Mouse (Mus musculus) adrenal gland, postnatal 4 days (tissue): Measurements from ENCODE around the gene Acox1. TPM values are rescaled to one million over a fixed set of nuclear protein-coding genes. Genes with fewer than 3 reads are reported as not detected.

Experiments
- DNase-seq, 2 experiments: peaks; one replicate each; pipeline ENCODE4 v3.0.0; 2021 to 2022; ENCODE audit warnings: low spot score in 2 of 2, mixed read lengths in 2 of 2
- total RNA-seq, 2 experiments: library from RNA; stranded (reverse); gene quantifications; 2 replicates each; pipeline ENCODE4 v1.2.3; 2021

The Acox1 gene
- total RNA-seq, 2 experiments from 2014 or later, result 100 to 111 TPM

DNA sequence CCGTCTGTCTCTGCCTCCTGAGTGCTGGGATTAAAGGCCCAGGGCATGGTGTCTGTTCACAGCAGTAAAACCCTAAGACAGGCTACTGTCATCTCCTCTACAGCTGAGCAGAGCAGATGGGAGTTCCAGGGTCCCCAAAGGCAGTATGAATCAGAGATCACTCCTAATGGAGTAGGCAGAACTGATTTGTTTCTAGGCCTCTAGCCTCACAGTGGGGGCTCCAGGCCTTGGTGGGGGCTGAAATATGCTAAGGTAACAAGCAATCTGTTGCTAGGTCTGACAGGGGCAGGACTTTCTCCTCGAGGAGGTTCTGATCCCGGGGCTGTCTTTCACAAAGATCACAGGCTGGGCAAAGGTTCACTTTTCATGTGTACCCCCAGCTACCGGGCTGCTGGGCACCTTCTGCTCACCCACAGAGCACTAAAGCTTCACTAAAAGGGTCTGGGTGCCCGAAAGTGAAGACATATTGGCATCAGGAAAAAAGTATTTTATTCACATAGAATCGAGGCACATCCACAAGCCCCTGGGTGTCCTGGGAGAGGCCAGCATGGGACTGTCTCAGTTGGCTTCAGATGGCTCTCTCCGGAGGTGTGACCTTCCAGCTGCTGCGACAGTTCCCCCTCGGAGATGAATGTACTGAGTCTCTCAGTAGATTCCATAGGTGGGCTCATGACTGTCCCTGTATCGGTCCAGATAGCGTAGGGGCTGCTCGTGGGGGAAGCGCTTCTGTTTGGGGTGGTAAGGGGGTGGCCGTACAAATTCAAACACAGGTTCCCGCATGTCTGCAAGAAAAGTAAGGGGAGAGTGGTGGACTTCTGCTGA is 67.3 kb downstream of the Acox1 start:
- no peak for DNase-seq

DNA sequence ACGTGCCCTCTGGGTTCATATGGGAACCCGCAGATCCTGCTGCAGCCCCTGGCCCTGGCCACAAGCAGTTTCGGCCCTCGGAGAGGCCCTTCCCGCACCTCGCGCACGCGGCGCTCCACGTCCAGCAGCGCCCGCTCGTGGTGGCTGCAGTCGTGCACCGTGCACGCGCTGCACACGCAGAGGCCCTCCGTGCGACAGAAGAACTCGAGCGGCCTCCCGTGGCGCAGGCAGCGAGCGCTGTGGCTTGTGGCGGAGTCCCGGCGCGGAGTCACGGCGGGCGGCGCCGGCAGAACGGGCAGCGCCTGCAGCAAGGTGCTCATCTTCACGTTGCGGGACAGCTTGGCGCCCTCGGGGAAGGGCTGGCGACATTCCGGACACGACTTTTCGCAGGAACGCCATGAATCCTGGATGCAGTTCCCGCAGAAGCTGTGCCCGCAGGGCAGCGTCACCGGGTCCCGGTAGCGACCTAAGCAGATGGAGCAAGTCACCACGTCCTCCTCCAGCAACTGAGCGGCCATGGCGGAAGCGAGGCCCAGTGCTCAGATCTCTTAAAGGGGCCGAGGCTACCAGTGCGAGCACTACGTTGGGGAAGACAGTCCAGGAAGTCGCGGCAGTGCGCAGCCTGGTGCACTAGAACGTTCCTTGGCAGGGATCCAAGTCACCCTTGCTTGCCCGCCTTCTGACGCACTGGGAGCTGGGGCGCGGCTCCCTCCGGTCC is 68.2 kb downstream of the Acox1 start, which contains the start of gene Trim65:
Gene Trim65, minus strand, starts transcription at position 641 of the 718 bp plus-strand sequence.
- peak; percentile 68 to 74 for DNase-seq

DNA sequence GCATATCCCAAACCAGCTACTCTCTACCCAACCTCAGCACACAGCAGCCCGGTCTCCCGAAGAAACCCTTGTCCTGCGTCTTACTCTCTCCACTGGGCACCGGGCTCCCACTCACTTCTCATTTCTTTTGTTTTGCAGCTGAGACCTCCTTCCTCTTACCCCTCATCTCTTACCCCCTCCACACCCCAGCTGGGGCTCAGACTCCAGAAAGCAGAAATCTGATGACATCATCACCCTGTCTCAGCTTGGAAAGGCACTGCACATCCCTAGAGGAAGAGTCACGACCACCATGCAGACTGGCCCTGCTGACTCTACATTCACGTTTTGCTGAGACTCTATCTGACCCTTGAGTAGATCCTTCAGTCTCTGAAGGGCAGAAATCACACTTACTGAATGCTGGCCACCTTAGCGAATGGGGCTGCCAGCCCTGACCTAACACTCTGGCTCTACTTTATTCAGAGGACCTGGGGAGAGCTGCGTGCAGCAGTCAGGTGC is 68.8 kb downstream of the Acox1 start:
- DNase-seq, result no peak

DNA sequence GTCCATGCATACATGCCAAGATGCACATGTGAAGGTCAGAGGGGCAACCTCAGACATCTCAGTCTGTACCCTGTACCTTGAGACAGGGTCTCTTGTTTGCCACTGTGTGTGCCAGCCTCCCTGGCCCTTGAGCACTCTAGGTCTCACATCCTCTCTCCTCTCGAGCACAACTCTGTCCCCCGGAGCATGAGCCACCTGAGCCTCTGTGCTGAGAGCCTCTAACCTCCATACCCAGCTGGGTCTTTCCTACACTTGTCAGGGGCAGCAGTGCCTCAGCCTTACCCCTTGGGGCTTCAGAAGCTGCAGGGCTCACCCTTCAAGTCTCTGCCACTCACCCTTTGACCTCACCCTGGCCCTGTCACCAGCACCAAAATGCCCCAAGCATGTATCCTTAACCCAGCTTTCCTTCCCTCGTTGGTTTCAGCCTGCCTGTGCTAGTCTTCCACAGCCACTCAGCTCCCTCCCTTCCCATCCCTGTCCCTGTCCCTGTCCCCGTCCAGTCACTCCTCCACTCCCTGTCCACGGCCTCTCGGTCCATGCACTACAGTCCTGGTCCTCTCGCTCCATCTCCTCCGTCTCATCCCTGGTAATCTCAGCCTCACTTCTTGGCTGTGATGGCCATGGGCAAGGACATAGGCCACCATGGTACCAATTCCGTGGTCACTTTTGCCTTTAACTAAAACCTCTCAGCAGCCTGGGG is 69.6 kb downstream of the Acox1 start:
- DNase-seq, result no peak

DNA sequence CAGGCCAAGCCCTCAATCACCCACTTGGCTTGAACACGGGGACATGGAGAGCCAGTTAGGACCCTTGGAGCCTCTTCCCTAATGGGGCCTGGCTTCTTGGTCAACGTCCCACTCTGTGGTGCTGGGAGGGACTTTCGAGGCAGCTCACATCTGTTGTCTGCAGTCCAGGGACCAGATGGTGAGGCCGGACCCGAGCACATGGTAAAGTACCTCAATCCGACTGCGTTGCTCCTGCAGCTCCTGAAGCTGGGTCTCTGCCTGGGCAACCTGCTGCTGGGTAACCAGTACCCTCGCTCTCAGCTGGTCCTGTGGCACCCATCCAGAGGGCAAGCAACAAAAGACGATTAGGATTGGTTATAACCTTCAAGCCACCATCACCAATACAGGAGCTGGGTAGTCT is 70.9 kb downstream of the Acox1 start:
- DNase-seq, result no peak

DNA sequence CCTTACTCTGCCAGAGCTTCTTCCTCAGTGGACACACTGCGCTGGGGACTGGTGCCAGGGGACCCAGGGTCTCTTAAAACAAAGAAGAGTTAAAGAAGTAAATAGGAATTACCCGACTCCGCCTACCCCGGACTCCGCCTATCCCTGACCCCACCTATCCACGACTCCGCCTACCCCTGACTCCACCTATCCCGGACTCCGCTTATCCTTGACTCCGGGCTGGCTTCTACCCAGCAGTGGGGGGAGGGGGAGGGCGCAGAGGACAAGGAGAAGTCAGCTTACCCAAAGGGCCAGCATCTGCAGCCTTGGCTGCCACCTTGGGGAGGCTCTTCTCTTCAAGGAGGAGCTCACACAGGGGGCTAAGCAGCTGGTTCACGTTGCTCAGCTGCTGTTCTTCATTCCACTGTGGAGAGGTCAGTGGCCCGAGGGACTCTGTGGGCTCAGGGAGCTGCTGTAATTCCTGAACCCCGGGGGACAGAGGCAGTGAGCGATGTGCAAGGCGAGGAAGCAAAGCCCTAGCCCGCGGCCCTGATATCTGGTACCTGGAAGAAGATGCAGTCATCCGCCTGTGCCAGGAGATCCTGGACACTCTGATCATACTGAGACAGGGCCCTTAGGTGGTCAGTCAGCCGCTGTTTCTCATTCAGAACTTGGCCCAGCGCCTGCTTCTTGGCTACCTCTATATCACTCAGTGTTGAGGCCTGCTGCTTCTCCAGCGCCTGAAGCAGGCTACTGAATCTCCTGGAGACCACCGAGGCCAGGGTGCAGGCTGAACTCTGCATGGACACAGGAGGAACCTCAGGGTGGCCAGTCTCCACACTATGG is 71.5 kb downstream of the Acox1 start, which contains the start of gene Trim47:
Gene Trim47, minus strand, starts transcription at position 55 of the 825 bp plus-strand sequence.
- peak; percentile 73 to 82 for DNase-seq

- no peak for DNase-seq
Measured at GRCm38 (mm10) chr11:116126261-116126660, 72.6 kb downstream of the Acox1 start.

Other genes with a start within 250 kb of the Acox1 start
- 1 to 10 TPM; 5.0 to 8.7 TPM for gene Itgb4, start 224.3 kb downstream of the Acox1 start, total RNA-seq
- gene Galk1, start 186.3 kb downstream of the Acox1 start, total RNA-seq, result 10 to 100 TPM; 70.2 to 88.6 TPM
- 100 to 1,000 TPM; 751 to 846 TPM for gene H3f3b, start 171.1 kb downstream of the Acox1 start, total RNA-seq
- 10 to 100 TPM; 41.3 to 45.5 TPM for gene Unk, start 168.7 kb downstream of the Acox1 start, total RNA-seq
- gene Unc13d, start 121.1 kb downstream of the Acox1 start, total RNA-seq, result 1 to 10 TPM; 1.1 to 2.4 TPM
- gene Wbp2, start 112.0 kb downstream of the Acox1 start, total RNA-seq, result 100 to 1,000 TPM; 126 to 136 TPM
- gene Trim47, start 71.8 kb downstream of the Acox1 start, total RNA-seq, result 10 to 100 TPM; 21.3 to 23.9 TPM
- 1 to 10 TPM; 8.2 to 8.5 TPM for gene Trim65, start 67.9 kb downstream of the Acox1 start, total RNA-seq
- 10 to 100 TPM; 75.4 to 81.6 TPM for gene Mrpl38, start 60.2 kb downstream of the Acox1 start, total RNA-seq
- gene Fbf1, start 30.9 kb downstream of the Acox1 start, total RNA-seq, result 10 to 100 TPM; 57.7 to 63.5 TPM
- gene Ten1, start 190 bp downstream of the Acox1 start, total RNA-seq, result 10 to 100 TPM; 31.6 to 32.9 TPM
- 1 to 10 TPM; 2.2 to 4.3 TPM for gene Evpl, start 39.0 kb upstream of the Acox1 start, total RNA-seq
- gene Srp68, start 75.2 kb upstream of the Acox1 start, total RNA-seq, result 10 to 100 TPM; 79.7 to 81.2 TPM
- under 1 TPM; 0.20 to 0.28 TPM for gene Galr2, start 81.9 kb upstream of the Acox1 start, total RNA-seq
- gene Exoc7, start 108.2 kb upstream of the Acox1 start, total RNA-seq, result 10 to 100 TPM; 80.2 to 88.5 TPM
- gene Foxj1, start 136.4 kb upstream of the Acox1 start, total RNA-seq, result under 1 TPM; 0.37 to 0.90 TPM
- gene Rnf157, start 214.0 kb upstream of the Acox1 start, total RNA-seq, result 10 to 100 TPM; 20.0 to 22.0 TPM
- 10 to 100 TPM; 62.1 to 63.9 TPM for gene Ubald2, start 235.0 kb upstream of the Acox1 start, total RNA-seq